Mouse (Mus musculus) olfactory bulb, adult 2 months (tissue): Measurements from ENCODE around the gene I830077J02Rik. TPM values are rescaled to one million over a fixed set of nuclear protein-coding genes. Genes with fewer than 3 reads are reported as not detected.

Experiments used
- H3K27ac ChIP-seq: fragments of 200-500 bp; 2 replicates; pipeline ENCODE4 v1.5.1; 2012; ENCODE audit warnings: low read depth, low read length; ENCODE audit not compliant: insufficient read depth
- H3K4me1 ChIP-seq: fragments of 200-500 bp; 2 replicates; pipeline ENCODE4 v1.6.1; 2012; ENCODE audit warnings: low read length; ENCODE audit not compliant: control insufficient read depth, insufficient read depth
- H3K4me3 ChIP-seq: fragments of 200-500 bp; 2 replicates; pipeline ENCODE4 v1.5.1; 2012; ENCODE audit warnings: mild to moderate bottlenecking, low read depth, low read length, moderate library complexity; ENCODE audit not compliant: insufficient read depth
- CTCF ChIP-seq: fragments of 200-500 bp; IDR thresholded peaks from 2 replicates; pipeline ENCODE4 v1.5.1; 2012; ENCODE audit warnings: low read depth, mild to moderate bottlenecking, low read length, moderate library complexity; ENCODE audit not compliant: insufficient read depth
- POLR2A ChIP-seq: fragments of 200-500 bp; IDR thresholded peaks from 2 replicates; pipeline ENCODE4 v1.6.1; 2012; ENCODE audit warnings: mild to moderate bottlenecking, low read depth, low read length, moderate library complexity; ENCODE audit not compliant: insufficient read depth
- WGBS: fragments of 180-500 bp; shearing (Covaris S2); methylation state at CpG from one replicate; pipeline ENCODE4 v1.1.7; 2018; 5-methylcytosine and 5-hydroxymethylcytosine counted together
- polyA plus RNA-seq: library from polyadenylated mRNA; stranded (reverse); fragments of >200 nt; gene quantifications from 2 replicates; pipeline ENCODE4 v1.2.4, GENCODE M21; 2012; ENCODE audit warnings: low replicate concordance; ENCODE audit not compliant: missing spikeins, insufficient read depth, insufficient read length

I830077J02Rik gene
- polyA plus RNA-seq, 1 experiment, result not detected

DNA sequence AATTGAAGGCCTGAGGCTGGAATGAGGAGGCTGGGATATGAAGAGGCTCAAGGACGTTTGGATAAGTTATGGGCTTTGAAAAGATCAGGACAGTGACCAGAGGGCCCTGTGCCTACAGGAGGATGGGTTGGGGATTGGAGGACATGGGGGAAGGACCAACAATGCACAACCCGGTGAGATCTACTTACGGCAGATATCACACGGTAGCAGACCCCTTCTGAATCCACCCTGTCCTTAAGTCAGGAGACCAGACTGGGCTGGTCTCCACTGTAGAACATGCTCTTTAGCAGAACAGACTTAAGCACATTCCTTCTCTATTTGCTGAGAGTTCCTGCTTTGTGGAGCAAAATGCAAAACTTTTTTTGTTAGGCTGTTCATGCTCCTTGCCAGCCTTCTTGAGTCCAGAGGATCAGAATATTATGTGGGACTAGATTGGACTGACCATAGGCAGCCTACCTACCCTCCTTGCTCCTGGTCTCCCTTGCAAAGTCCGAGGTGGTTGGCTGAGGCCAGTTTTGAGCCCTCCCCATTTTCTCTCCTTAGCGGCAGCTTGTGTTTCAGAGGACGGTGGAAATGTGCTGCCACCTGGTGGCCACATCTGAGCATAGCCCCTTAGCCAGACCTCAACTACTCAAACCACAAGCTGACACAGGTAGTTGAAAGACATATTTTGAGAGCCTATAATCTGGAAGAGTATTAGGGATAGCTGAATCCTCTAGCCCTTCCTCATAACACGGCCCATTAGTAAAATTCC, 32.9 kb downstream of the I830077J02Rik start:
- no peak for TF ChIP-seq POLR2A
- TF ChIP-seq CTCF, result peak; percentile 73
- 44% methylated on average over 8 of the region's 8 CpGs for WGBS
- Histone ChIP-seq H3K4me3 (no peak overlapping the region), H3K27ac (no peak overlapping the region), H3K4me1 (peaks cover 11% of the 10 kb centered on the region)

DNA sequence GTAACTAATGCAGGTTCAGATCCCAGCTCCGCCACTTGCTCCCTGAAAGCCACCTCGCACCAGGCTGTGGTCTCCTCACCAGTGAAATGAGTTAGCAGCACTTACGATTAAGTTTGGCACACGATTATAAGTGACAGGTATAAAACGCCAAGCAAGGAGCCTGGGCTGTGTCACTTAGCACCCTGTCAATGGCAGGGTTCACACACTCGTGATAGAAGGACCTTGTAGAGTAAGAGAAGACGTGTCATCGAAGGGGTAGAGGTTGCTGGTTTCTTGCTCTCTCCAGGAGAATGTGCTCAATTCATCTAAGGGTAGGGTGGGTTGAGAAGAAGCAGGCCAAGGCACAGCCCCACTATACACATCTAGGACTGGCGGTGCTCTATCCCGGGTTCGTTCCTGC, 33.6 kb downstream of the I830077J02Rik start:
- no peak overlapping the region for H3K27ac ChIP-seq

DNA sequence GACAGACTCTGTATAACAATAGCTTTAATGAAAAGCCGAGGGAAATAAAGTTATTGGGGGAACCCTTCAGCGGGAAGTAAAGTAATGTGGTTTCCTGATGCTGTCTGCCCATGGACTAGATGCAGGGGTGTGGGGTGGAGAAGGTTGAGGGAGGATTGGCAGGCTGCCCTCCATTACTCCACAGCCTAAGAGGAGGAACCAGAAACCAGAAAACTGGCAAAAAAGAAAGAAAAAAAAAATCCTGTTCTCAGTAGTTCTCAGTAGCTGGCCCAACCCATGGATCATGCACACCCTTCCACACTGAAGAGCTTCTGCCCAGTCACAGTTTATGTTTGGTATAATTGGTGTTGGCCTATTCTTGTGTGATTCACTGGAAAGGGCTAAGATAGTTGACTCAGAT, 34.1 kb downstream of the I830077J02Rik start:
- TF ChIP-seq CTCF (no peak), POLR2A (no peak)
- 65% methylated on average over 2 of the region's 2 CpGs for WGBS
- H3K4me3 ChIP-seq, result no peak overlapping the region
- no peak overlapping the region for H3K27ac ChIP-seq
- peaks cover 20% of the 10 kb centered on the region for H3K4me1 ChIP-seq

More for the DNA sequence above, 33.6 kb downstream of the I830077J02Rik start:
- TF ChIP-seq CTCF, result no peak
- no peak for TF ChIP-seq POLR2A
- H3K4me1 ChIP-seq, result peaks cover 18% of the 10 kb centered on the region
- WGBS, result 94% methylated on average over 11 of the region's 11 CpGs
- H3K4me3 ChIP-seq, result no peak overlapping the region

DNA sequence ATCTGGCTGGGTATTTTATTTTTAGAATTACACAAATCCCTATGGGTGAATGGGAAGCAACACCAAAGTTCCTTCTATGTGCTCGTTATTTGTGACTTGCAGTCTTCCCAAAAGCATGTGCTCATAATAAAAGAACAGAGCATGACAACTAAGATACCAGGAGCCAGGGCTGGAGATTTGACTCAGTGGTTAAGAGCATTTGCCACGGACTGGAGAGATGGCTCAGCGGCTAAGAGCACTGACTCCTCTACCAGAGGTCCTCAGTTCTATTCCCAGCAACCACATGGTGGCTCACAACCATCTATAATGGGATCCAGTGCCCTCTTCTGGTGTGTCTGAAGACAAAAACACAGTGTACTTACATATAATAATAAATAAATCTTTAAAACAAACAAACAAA, 35.7 kb downstream of the I830077J02Rik start:
- 82% methylated on average over 3 of the region's 3 CpGs for WGBS
- Histone ChIP-seq H3K4me1 (peaks cover 30% of the 10 kb centered on the region), H3K27ac (no peak overlapping the region), H3K4me3 (no peak overlapping the region)
- TF ChIP-seq CTCF (no peak), POLR2A (no peak)

DNA sequence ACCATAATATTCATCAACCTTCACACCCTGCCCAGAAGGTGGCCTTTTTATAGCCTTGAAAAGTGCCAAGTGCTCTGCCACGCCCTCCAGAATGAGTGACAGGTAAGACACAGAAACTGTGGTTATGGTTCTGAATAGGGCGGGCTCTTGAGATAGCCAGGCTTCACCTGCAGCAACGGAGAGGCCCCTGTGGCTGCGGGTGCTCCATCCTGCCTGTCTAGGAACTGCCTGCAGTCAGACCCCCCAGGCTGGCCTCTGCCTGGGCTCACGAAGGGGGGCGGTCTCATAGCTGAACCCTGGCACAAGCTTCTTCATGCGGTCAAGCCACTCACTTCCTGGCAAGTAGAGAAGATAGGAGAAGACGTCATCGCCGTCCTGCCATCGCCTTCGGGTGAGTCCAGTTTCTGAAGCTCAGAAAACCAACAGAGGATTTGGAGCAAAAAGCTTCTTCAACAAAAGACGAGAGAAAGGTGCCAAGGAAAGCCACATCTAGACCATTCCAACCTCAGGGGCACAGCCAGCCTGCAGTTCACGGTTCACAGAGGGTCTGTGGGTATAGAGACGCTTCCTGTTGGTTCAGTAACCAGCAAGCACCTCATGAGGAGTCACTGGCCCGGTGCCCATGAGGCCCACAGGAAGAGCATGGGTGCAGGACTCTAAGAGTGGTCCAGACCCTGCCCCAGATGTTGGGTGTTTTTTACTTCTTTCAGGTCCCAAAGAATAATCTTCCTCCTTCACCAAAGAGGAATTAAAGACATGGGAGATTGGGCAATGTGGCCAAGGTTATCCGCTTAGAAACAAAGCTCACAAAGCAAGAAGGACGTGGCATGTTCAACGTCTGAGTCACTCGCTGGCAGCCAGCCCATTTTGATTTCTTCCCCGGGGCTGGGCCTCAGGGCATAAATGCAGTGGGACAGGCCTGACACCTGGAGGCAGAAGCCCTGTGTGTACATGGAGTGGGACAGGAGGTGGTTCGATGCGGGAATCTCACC, 37.6 kb downstream of the I830077J02Rik start:
- Histone ChIP-seq H3K27ac (no peak overlapping the region), H3K4me1 (peaks cover 30% of the 10 kb centered on the region), H3K4me3 (no peak overlapping the region)
- 63% methylated on average over 23 of the region's 23 CpGs for WGBS
- TF ChIP-seq CTCF (peak; percentile 60), POLR2A (no peak)

DNA sequence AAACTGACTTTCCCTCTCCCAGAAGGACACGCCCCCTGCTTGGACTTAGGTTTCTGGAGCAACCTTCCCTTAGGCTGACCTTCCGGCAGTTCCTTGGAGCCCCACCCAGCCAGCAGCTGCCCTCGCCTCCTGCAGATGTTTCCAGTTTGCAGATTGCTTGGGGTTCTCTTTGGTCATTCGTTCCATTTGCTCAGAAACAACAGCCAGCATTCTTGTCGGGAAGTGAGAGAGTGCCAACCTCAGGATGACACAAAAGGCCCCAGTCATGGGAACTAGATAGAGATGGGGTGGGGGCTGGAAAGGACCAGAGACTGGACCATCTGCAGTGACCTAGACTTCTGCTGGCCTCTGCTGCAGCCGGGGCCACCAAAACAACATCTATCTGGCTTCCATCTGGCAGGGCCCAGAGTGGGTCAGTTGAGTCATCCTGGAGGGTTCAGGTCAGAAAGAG, 38.5 kb downstream of the I830077J02Rik start:
- Histone ChIP-seq H3K27ac (no peak overlapping the region), H3K4me1 (peaks cover 30% of the 10 kb centered on the region), H3K4me3 (no peak overlapping the region)
- TF ChIP-seq CTCF (no peak), POLR2A (no peak)
- WGBS, result 60% methylated on average over 6 of the region's 6 CpGs

DNA sequence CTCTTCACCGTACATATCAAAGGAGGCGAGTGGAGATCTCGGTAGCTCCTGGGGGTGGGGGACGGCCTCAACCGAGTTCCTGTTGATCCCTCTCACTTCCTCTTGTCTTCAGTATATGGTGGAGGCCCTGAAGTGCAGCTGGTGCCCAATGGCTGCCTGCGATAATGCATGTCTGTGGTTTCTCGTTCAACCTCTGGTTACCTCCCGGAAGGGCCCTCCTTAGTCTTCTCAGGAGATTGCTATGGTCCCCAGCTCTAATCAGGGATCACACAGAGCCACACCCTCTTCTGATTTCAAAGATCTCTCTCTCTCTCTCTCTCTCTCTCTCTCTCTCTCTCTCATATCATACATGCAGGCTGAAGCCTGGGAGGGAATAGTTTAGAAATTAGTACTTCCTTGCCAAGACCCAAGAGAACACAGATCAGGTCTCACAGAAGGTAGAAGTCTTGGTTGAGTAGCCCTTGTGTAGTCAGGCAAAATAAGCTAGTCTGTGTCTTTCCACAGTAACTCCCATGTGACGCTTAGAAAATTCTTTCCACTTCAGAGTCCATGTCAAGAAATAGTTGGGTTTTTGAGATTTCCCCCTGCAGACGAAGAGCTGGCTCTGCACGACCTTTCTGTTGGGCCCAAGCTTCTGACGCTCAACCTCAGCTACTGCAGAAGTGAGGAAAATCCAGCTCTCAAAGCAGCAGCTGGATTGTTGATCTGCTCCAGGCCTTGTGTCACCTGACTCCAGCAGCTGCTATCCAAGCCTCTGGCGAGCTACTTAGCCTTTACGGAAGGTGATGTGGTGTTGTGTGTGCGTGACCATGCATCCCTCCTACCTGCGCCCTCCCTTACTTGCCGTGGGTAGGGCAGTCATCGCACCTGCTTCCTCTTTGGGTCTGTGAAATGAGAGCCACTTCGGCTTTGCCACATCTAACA, 39.6 kb downstream of the I830077J02Rik start:
- TF ChIP-seq POLR2A (no peak), CTCF (no peak)
- Histone ChIP-seq H3K27ac (peak overlapping the region; percentile 46; the same call in 1 of the 2 replicates), H3K4me3 (no peak overlapping the region), H3K4me1 (peaks cover 30% of the 10 kb centered on the region)
- 87% methylated on average over 19 of the region's 19 CpGs for WGBS

DNA sequence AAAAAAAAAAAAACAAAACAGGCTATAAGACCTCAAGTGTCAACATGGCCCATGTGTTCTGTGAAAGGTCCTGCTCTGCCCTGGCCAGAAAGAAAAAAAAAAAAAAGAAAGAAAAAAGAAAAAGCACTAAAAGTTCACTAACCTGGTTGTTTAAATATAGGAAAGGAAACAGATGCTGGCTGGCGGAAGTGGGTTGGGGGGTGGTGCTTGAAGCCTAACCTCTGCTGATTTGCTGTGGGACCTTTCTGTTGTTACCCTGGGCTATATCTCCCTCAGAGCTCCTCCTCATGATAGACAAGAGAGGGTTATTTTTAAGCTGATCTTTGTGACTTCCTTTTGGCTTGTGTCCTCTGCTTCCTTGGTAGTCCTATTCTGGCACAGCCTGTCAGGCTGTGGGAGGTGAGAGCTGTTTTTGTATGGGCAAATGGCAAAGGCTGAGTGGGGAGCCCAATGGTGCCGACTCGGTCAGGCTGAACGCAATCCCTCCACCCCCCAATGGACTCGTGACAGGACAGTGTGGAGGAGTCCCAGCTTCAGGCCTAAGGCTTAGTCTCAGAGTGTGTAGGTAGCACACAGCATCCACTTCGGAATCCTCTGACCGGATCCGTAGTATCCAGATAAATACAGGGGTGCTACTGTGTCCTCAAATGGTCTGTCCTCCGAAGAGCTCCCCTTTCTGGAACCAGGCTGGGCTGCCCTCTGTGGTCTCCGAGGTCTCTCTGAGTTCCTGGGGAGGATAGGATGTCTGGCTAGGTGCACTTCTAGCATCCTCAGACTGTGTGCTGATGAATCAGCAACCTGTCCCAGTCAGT, 40.5 kb downstream of the I830077J02Rik start:
- Histone ChIP-seq H3K27ac (peak overlapping the region; percentile 46; the same call in 1 of the 2 replicates), H3K4me1 (peaks cover 30% of the 10 kb centered on the region), H3K4me3 (no peak overlapping the region)
- TF ChIP-seq POLR2A (no peak), CTCF (no peak)
- 72% methylated on average over 10 of the region's 10 CpGs for WGBS
